Mouse (Mus musculus): ENCODE results near the gene Trpm1. TPM values are rescaled to one million over a fixed set of nuclear protein-coding genes. Genes with fewer than 3 reads are reported as not detected.

Trpm1 gene
- polyA plus RNA-seq, 1 experiment = 0.41 TPM

GRCm38 (mm10) chr7:64196114-64196513 is 42.5 kb downstream of the Trpm1 start:
- Histone ChIP-seq H3K4me1 (ENCODE audit: control insufficient read depth, insufficient read depth, low read length) (peaks cover 9% of the 10 kb centered on the region), H3K4me3 (replicated peaks; ENCODE audit: extremely low read depth, low read depth, low read length) (no peak overlapping the region)
- WGBS = 51% methylated on average over 3 of the region's 3 CpGs
- DNase-seq = no peak
- no peak for TF ChIP-seq POLR2A (IDR thresholded peaks at IDR 0.05; ENCODE audit: borderline replicate concordance, extremely low read depth, low read depth, low read length)

- no peak overlapping the region for H3K4me3 ChIP-seq (replicated peaks; ENCODE audit: extremely low read depth, low read depth, low read length)
- no peak for TF ChIP-seq POLR2A (IDR thresholded peaks at IDR 0.05; ENCODE audit: borderline replicate concordance, extremely low read depth, low read depth, low read length)
- no peak for TF ChIP-seq CTCF (IDR thresholded peaks at IDR 0.05; ENCODE audit: insufficient read depth, low read length)
- WGBS = 73% methylated on average over 5 of the region's 5 CpGs
These were observed 55.1 kb downstream of the Trpm1 start for GRCm38 (mm10) chr7:64208700-64209099.

GRCm38 (mm10) chr7:64212870-64213269 is 59.2 kb downstream of the Trpm1 start:
- no peak for TF ChIP-seq CTCF (IDR thresholded peaks at IDR 0.05; ENCODE audit: insufficient read depth, low read length)
- TF ChIP-seq POLR2A (IDR thresholded peaks at IDR 0.05; ENCODE audit: borderline replicate concordance, extremely low read depth, low read depth, low read length) = no peak
- DNase-seq = no peak
- WGBS = 73% methylated on average over 4 of the region's 4 CpGs
- no peaks in the 10 kb centered on the region for H3K4me1 ChIP-seq (ENCODE audit: control insufficient read depth, insufficient read depth, low read length)
- H3K4me3 ChIP-seq (replicated peaks; ENCODE audit: extremely low read depth, low read depth, low read length) = no peak overlapping the region

More at GRCm38 (mm10) chr7:64208700-64209099, 55.1 kb downstream of the Trpm1 start:
- no peaks in the 10 kb centered on the region for H3K4me1 ChIP-seq (ENCODE audit: control insufficient read depth, insufficient read depth, low read length)
- DNase-seq = no peak

- no peak for TF ChIP-seq CTCF (IDR thresholded peaks at IDR 0.05; ENCODE audit: insufficient read depth, low read length)
- TF ChIP-seq POLR2A (IDR thresholded peaks at IDR 0.05; ENCODE audit: borderline replicate concordance, extremely low read depth, low read depth, low read length) = no peak
- Histone ChIP-seq H3K4me1 (ENCODE audit: control insufficient read depth, insufficient read depth, low read length) (no peaks in the 10 kb centered on the region), H3K4me3 (replicated peaks; ENCODE audit: extremely low read depth, low read depth, low read length) (no peak overlapping the region)
- WGBS = 53% methylated on average over 4 of the region's 4 CpGs
- DNase-seq = no peak
These were observed 60.4 kb downstream of the Trpm1 start for GRCm38 (mm10) chr7:64214066-64214465.

- Histone ChIP-seq H3K4me1 (ENCODE audit: control insufficient read depth, insufficient read depth, low read length) (no peaks in the 10 kb centered on the region), H3K4me3 (replicated peaks; ENCODE audit: extremely low read depth, low read depth, low read length) (no peak overlapping the region)
- TF ChIP-seq CTCF (IDR thresholded peaks at IDR 0.05; ENCODE audit: insufficient read depth, low read length) (no peak), POLR2A (IDR thresholded peaks at IDR 0.05; ENCODE audit: borderline replicate concordance, extremely low read depth, low read depth, low read length) (no peak)
- DNase-seq = no peak
- 65% methylated on average over 4 of the region's 4 CpGs for WGBS
These were observed 62.0 kb downstream of the Trpm1 start for GRCm38 (mm10) chr7:64215613-64216012.

- 79% methylated on average over 7 of the region's 7 CpGs for WGBS
These were observed 63.8 kb downstream of the Trpm1 start for GRCm38 (mm10) chr7:64217428-64217827.

GRCm38 (mm10) chr7:64219765-64220164 is 66.1 kb downstream of the Trpm1 start:
- DNase-seq = no peak
- Histone ChIP-seq H3K4me1 (ENCODE audit: control insufficient read depth, insufficient read depth, low read length) (no peaks in the 10 kb centered on the region), H3K4me3 (replicated peaks; ENCODE audit: extremely low read depth, low read depth, low read length) (no peak overlapping the region)
- WGBS = 59% methylated on average over 7 of the region's 7 CpGs
- no peak for TF ChIP-seq CTCF (IDR thresholded peaks at IDR 0.05; ENCODE audit: insufficient read depth, low read length)
- no peak for TF ChIP-seq POLR2A (IDR thresholded peaks at IDR 0.05; ENCODE audit: borderline replicate concordance, extremely low read depth, low read depth, low read length)

More at GRCm38 (mm10) chr7:64217428-64217827, 63.8 kb downstream of the Trpm1 start:
- TF ChIP-seq POLR2A (IDR thresholded peaks at IDR 0.05; ENCODE audit: borderline replicate concordance, extremely low read depth, low read depth, low read length) = no peak
- TF ChIP-seq CTCF (IDR thresholded peaks at IDR 0.05; ENCODE audit: insufficient read depth, low read length) = no peak
- Histone ChIP-seq H3K4me1 (ENCODE audit: control insufficient read depth, insufficient read depth, low read length) (no peaks in the 10 kb centered on the region), H3K4me3 (replicated peaks; ENCODE audit: extremely low read depth, low read depth, low read length) (no peak overlapping the region)
- DNase-seq = no peak

- H3K4me3 ChIP-seq (replicated peaks; ENCODE audit: extremely low read depth, low read depth, low read length) = no peak overlapping the region
- 83% methylated on average over 5 of the region's 5 CpGs for WGBS
- no peaks in the 10 kb centered on the region; the same call in 1 of the 2 replicates for H3K4me1 ChIP-seq (ENCODE audit: control insufficient read depth, insufficient read depth, low read length)
- no peak for DNase-seq
- TF ChIP-seq POLR2A (IDR thresholded peaks at IDR 0.05; ENCODE audit: borderline replicate concordance, extremely low read depth, low read depth, low read length) = no peak
- no peak for TF ChIP-seq CTCF (IDR thresholded peaks at IDR 0.05; ENCODE audit: insufficient read depth, low read length)
These were observed 69.6 kb downstream of the Trpm1 start for GRCm38 (mm10) chr7:64223215-64223614.

- no peak for DNase-seq
- Histone ChIP-seq H3K4me3 (replicated peaks; ENCODE audit: extremely low read depth, low read depth, low read length) (no peak overlapping the region), H3K4me1 (ENCODE audit: control insufficient read depth, insufficient read depth, low read length) (no peaks in the 10 kb centered on the region; the same call in 1 of the 2 replicates)
- WGBS = 88% methylated on average over 27 of the region's 27 CpGs
- TF ChIP-seq CTCF (IDR thresholded peaks at IDR 0.05; ENCODE audit: insufficient read depth, low read length) (no peak), POLR2A (IDR thresholded peaks at IDR 0.05; ENCODE audit: borderline replicate concordance, extremely low read depth, low read depth, low read length) (no peak)
These were observed 72.9 kb downstream of the Trpm1 start for GRCm38 (mm10) chr7:64226339-64227194.

GRCm38 (mm10) chr7:64227586-64227985 is 74.0 kb downstream of the Trpm1 start:
- DNase-seq = no peak
- Histone ChIP-seq H3K4me1 (ENCODE audit: control insufficient read depth, insufficient read depth, low read length) (no peaks in the 10 kb centered on the region; the same call in 1 of the 2 replicates), H3K4me3 (replicated peaks; ENCODE audit: extremely low read depth, low read depth, low read length) (no peak overlapping the region)
- no peak for TF ChIP-seq POLR2A (IDR thresholded peaks at IDR 0.05; ENCODE audit: borderline replicate concordance, extremely low read depth, low read depth, low read length)
- no peak for TF ChIP-seq CTCF (IDR thresholded peaks at IDR 0.05; ENCODE audit: insufficient read depth, low read length)
- WGBS = 70% methylated on average over 5 of the region's 5 CpGs

All from lung, adult 2 months (tissue).